Mouse (Mus musculus) E14TG2a.4 (cell line): ENCODE measurements at regions not wholly inside any gene's neighbourhood (a gene's known extent, or its start where the extent isn't known, plus 50 kb on each side); places are given as distances from the start of the nearest gene placed in this dataset.

Source experiments
- H3K27me3 ChIP-seq: 2 replicates; pipeline ENCODE4 v1.6.1; 2014; ENCODE audit warnings: low read length, control low read depth; ENCODE audit not compliant: insufficient read depth
- H3K36me3 ChIP-seq: 2 replicates; pipeline ENCODE4 v1.6.1; 2014; ENCODE audit warnings: low read length, control low read depth; ENCODE audit not compliant: insufficient read depth
- H3K4me1 ChIP-seq: replicated peaks from 2 replicates; pipeline ENCODE4 v1.6.1; 2014; ENCODE audit warnings: low read depth, low read length, control low read depth
- H3K4me3 ChIP-seq: replicated peaks from 2 replicates; pipeline ENCODE4 v1.5.1; 2014; ENCODE audit warnings: mild to moderate bottlenecking, low read length
- H3K9me3 ChIP-seq: 2 replicates; pipeline ENCODE4 v1.6.1; 2014; ENCODE audit warnings: low read length, control low read depth
- CTCF ChIP-seq: conservative IDR thresholded peaks from 2 replicates; pipeline ENCODE4 v1.5.1; 2014; ENCODE audit warnings: low read length
- NANOG ChIP-seq: IDR thresholded peaks from 2 replicates; pipeline ENCODE4 v1.6.1; 2014; ENCODE audit warnings: borderline replicate concordance, low read length, mixed read lengths
- POU5F1 ChIP-seq: IDR thresholded peaks from 2 replicates; pipeline ENCODE4 v1.6.1; 2014; ENCODE audit warnings: low read length, borderline replicate concordance

DNA sequence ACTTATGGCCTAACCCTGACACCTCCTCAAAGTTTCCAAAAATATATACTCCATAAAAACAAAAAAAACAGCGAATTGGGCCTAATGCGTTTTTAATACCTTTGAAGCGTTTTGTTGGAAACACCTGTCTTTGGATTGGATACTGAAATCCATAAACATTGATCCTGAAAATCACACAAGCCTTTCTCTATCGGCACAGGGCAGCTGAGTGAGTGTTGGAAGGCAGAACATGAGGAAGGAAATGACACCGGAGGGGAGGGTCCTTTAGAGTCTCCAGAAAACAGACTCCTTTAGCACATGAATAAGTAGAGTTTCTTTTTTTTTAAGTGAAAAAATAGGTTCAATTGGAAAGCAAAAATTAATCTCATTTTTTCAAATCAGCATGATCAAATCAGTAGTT is 123.7 kb downstream of the Snx18 start:
- Histone ChIP-seq H3K9me3 (no peaks in the 10 kb centered on the region), H3K4me1 (no peaks in the 10 kb centered on the region), H3K4me3 (no peak overlapping the region), H3K36me3 (no peaks in the 10 kb centered on the region), H3K27me3 (no peaks in the 10 kb centered on the region)
- TF ChIP-seq NANOG (no peak), CTCF (no peak), POU5F1 (no peak)

DNA sequence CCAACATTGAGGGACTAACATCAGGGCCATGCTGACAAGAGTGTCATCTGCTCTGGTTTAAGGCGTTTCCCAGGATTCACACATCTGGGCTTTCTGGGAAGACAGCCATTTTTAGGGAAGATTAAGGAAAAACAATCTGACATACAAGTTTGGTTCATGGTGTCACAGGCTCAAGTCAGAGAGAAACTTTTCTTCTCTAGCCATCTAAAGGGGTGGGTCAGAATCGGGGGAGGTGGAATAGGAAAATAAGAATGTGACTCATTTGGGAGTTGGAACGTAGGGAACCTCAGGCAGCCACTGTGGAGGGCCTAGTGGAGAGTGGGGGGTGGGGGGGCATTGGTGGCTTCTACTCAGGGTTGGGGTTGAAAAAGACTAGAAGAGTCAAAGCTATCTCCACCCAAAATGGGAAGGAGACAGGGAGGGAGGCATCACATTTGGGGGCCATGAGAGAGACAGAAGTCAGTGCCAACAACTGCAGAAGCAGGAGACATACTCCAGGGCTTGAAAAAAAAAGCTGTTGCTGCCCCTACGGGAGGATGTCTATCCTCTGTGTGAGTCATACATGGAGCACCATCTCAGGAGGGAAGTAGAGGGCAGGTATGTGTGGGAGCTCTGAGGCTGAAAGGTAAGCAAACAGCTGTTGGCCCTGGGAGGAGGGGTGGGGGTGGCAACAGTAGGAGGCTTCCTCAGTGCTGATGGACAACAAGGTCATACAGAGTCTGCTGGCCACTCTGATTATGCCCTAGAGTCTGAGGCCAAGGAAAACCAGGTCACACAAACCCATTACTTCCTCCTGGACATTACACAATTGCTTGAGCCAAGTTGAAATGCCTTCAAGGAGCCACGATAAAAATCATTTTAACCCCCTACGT is 128.2 kb downstream of the Snx18 start:
- no peaks in the 10 kb centered on the region for H3K36me3 ChIP-seq
- no peak overlapping the region for H3K4me3 ChIP-seq
- TF ChIP-seq POU5F1 (no peak), CTCF (no peak), NANOG (no peak)
- H3K9me3 ChIP-seq: no peaks in the 10 kb centered on the region
- no peaks in the 10 kb centered on the region for H3K27me3 ChIP-seq
- no peaks in the 10 kb centered on the region for H3K4me1 ChIP-seq

DNA sequence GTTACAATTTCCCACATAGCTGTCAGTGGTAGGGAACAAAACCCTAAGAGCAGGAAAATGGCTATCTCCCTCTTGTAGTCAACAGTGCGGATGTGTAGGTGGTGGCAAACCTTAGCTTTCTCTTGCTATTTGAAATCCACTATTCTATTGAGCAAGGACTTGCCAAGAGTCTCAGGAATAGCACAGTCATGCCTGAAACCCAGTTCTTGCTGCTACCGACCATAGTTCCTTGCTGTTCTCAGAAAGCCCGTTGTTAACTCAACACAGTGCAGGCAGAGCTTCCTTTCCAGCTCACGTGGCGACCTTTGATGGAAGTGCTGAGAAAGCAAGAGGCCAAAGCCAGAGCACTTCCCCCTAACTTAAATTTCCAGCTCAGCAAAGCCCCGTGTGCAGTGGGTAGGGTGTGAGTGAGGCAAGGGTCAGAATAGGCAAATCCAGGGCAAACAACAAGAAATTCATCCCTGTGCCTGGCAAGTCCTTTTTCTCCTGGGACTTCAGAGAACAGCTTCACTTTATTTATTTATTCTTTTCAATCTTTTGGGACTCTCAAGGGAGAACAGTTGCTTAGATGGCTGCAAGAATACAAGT is 131.9 kb downstream of the Snx18 start:
- Histone ChIP-seq H3K9me3 (no peaks in the 10 kb centered on the region), H3K4me1 (no peaks in the 10 kb centered on the region), H3K4me3 (no peak overlapping the region), H3K27me3 (0 out of 2 replicates have a peak, but pooled peaks cover 5% of the 10 kb centered on the region), H3K36me3 (no peaks in the 10 kb centered on the region)
- no peak for TF ChIP-seq CTCF
- no peak for TF ChIP-seq POU5F1
- TF ChIP-seq NANOG: no peak

DNA sequence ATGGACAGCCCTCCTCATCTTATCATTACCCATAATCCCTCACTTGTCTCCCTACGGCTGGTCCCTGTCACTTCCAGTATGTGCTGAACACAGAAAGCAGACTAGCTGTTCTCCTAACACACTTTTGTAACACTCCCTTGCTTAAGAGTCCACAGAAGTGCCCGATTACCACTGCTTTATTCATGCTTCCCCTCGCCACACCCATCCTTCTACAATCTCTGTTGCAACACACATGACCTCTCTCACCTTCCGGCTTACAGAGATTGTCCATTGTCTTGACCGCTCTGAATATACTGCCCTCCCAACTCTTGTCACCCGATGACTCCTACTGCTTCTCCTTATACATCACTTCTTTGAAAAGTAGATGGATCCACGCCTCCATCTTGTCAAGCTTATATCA is 132.9 kb downstream of the Snx18 start:
- Histone ChIP-seq H3K4me3 (no peak overlapping the region), H3K9me3 (no peaks in the 10 kb centered on the region), H3K4me1 (no peaks in the 10 kb centered on the region), H3K36me3 (no peaks in the 10 kb centered on the region), H3K27me3 (0 out of 2 replicates have a peak, but pooled peaks cover 5% of the 10 kb centered on the region)
- no peak for TF ChIP-seq POU5F1

DNA sequence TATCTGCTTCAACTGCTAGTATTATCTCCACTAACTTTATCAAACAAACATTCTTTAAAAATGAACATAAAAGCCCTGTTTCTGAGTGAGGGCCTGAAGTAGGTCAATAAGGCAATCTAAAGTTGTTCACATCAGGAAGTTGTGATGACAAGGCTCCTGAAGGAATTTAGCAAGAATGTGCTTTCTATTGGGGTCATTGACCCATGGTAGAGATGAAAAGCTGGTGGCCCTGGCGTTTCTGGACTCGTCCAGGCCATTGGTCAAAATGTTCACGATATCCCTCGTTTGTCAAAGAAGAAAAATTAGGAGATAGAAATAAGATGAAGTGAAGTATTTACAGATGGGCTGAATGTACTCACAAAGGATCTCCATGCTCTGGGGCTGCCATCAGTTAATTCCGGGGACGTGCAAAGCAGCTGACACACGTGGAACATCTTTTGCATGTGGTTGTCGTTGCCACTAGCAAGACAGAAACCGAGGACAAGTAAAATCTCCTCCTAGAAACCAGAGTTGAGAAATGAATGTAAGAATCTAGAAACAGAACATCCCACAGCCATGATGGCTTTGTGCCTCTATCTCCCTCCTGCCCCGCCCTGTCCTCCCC is 134.1 kb downstream of the Snx18 start:
- no peaks in the 10 kb centered on the region for H3K4me1 ChIP-seq
- H3K27me3 ChIP-seq: 0 out of 2 replicates have a peak, but pooled peaks cover 5% of the 10 kb centered on the region
- H3K9me3 ChIP-seq: no peaks in the 10 kb centered on the region
- H3K36me3 ChIP-seq: no peaks in the 10 kb centered on the region
- no peak overlapping the region for H3K4me3 ChIP-seq
- no peak for TF ChIP-seq POU5F1
- no peak for TF ChIP-seq CTCF
- no peak for TF ChIP-seq NANOG

DNA sequence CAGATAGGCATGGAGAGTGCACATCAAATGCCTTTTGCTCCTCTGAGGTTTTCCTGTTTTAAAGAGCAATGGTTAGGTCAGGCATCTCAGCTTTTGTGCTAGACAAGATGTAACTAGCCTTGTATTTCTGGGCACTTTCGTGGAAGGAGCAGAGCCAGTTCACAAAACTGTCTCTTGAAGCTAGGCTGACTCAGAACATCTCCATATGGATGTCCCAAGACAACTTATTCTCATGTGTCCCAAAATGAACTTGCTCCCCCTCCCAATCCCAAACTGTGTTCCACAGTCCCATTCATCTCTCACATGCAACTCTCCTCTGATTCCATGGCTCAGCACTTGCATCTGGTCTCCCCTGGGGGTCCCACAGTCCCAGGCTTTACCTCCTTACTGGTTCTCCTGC is 135.5 kb downstream of the Snx18 start:
- no peaks in the 10 kb centered on the region for H3K9me3 ChIP-seq
- no peak overlapping the region for H3K4me3 ChIP-seq
- no peaks in the 10 kb centered on the region for H3K36me3 ChIP-seq
- no peaks in the 10 kb centered on the region for H3K4me1 ChIP-seq
- 0 out of 2 replicates have a peak, but pooled peaks cover 5% of the 10 kb centered on the region for H3K27me3 ChIP-seq
- TF ChIP-seq POU5F1: no peak
- TF ChIP-seq CTCF: no peak
- no peak for TF ChIP-seq NANOG

DNA sequence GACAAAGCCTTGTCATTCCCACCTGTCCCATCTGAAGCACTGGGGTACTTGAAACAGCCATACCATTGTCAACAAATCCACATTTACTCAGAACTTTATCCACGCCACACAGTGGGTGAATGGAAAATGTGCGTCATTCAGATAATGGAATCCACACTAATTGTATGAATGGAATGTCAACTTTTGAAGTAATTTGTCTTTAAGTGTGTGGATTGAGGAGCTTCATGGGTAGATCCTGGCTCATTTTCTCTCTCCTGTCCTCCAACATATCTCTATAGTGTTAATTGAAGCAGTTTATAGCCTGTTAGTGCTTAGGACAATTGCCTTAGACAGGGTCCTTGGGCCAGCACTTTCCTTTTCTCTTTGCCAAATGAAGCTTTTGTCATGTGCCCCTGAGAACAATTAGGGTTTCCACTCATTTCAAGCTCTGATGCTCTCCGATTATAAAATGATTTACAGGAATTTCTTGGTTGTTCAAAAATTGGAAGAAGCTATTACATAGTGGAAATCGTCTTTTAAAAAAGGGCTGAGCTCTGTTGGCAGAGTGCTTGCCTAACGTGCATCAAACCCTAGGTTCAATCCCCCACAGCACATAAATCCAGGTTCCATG is 140.4 kb downstream of the Snx18 start:
- H3K9me3 ChIP-seq: no peaks in the 10 kb centered on the region
- H3K27me3 ChIP-seq: no peaks in the 10 kb centered on the region
- no peaks in the 10 kb centered on the region for H3K4me1 ChIP-seq
- TF ChIP-seq NANOG: no peak
- no peak for TF ChIP-seq CTCF
- TF ChIP-seq POU5F1: no peak
- no peaks in the 10 kb centered on the region for H3K36me3 ChIP-seq
- no peak overlapping the region for H3K4me3 ChIP-seq

DNA sequence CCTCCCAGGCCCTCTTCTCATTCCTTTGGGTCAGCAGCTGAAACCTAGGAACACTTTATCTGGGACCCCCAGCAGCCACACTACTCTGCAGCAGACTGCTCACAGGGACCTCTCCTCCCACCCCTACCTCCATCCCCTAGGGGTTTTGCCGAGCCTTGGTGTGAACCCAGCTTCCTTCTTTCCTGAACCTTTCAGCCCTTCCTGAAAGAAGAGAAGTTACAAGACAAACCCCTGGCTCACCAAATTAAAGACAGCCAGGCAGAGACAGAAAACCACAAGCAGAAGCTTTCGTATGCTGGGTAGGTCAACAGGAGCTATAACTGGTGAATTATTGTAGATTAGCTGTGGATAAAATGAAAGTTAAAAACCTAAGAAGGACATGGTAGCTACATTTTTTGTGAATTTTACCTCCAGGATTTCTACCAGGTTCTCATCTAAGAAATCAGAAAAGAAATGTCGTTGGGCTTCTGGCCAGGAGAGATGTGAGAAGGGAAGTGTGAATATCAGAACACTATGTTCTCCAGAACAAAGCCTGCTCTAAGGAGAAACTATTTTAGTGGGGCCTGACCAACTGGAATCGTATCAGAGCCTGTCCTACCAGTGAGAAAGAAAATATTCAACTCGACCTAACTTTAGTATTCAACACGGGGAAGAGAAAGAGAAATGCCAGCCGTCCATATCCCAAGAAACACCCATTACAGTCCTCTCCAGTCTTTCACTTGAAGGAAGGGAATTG is 147.4 kb downstream of the Snx18 start:
- Histone ChIP-seq H3K4me1 (no peaks in the 10 kb centered on the region), H3K27me3 (no peaks in the 10 kb centered on the region), H3K36me3 (no peaks in the 10 kb centered on the region), H3K4me3 (no peak overlapping the region), H3K9me3 (no peaks in the 10 kb centered on the region)
- TF ChIP-seq CTCF: no peak
- no peak for TF ChIP-seq NANOG
- TF ChIP-seq POU5F1: no peak
